Mouse (Mus musculus) gastrocnemius, adult 8-10 months (tissue): ENCODE data around the gene Tmem179. TPM values are rescaled to one million over a fixed set of nuclear protein-coding genes. Genes with fewer than 3 reads are reported as not detected.

Experiments used
- DNase-seq, 2 experiments: peaks; one replicate each; pipeline ENCODE4 v3.0.0; 2022; ENCODE audit warnings: low spot score in 2 of 2
- total RNA-seq, 4 experiments: library from RNA; stranded (reverse); gene quantifications; 2 replicates each; pipeline ENCODE4 v1.2.4; 2022

Tmem179 gene
- total RNA-seq, 4 experiments from 2014 or later = not detected

DNA sequence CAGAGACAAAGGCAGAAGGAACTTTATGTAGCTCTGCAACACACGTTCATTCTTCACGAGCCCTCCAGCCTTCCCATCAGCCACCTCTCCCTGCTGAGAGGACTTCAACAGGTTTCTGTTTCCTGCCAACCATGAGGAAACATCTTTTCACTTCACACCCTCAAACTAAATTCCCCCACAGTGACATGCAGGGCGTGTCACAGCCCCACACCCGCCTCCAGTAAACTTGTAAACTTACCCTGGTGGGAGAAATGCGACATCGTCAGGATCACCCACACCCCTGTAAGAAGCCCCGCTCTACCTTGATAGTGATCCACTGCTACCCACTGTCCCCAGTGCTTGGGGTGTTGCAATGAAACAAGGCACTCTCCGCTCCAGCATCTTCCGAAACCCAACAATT lies 21.8 kb upstream of the Tmem179 start:
- DNase-seq = no peak

DNA sequence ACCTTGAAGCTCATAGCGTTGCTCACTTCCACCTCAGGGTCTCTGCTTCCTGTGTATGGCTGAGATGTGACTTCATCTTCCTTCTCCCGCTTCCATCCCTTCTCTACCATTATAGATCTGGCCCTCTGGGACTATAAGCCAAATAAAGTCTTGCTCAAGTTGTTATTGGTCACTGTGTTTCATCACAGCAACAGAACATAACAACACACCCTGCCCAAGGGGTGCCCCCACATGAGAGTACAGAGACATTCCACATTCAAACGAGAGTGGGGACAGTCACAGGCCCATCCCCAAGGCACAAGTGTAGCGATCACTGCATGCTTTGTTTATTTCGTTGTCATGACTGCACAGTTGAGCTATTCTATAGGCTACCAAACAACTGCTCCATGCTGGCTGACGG lies 20.7 kb upstream of the Tmem179 start:
- no peak for DNase-seq

DNA sequence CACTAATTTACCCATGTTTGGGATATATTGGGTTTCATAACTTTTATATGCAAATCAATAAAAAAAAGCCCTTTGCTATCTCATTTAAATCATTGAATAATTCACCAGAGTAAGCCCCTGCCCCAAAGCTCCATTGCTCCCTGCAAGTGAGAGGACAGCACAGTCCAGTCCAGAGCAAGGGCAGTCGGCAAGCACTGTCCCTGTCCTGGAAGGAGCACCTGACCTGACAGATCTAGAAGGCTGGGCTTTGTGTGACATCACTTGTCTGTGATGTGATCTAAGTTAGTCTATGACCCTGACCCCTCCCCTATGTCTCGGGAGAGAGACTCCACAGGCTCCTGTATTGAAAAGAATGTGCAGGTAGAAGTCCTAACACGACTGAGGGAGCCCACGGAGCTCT lies 17.2 kb upstream of the Tmem179 start:
- no peak for DNase-seq

DNA sequence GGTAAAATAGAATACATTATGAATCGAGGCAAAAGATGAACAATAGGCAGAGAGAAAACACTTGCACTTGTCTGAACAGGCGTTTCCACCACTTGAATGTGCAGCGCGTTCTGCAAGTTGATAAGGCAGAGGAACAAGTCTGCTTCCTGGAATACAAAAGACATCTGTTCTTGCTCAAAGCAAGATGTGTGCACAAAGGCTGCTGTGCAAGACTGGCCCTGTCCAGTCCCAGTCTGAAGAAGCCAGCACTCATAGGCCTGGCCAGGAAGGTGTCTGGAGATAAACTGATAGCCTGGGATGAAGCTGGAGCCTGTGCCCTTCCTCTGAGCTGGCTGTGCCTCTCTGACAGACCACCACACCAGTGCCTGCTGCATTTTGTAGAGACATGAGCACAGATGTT lies 1.6 kb upstream of the Tmem179 start:
- no peak for DNase-seq

DNA sequence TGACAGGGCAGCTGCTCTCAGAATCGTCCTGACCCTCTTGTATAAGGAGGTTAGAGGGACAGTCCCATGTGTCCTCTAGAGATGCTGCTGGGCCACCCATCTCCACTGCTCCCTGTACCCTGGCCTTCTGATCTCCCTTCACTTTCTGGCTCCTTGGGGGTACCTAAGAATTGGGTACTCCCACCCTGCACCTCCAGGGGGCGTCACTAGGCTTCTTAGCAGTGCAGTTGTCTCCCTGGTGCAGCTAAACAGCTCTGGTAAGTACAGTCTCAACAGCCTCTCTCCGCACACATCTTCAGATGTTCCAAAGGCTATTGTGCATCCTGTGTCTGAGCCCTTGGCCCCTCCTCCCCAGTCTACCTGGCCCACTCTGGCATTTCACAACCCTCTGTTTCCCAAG lies 1.6 kb downstream of the Tmem179 start:
- DNase-seq = no peak

DNA sequence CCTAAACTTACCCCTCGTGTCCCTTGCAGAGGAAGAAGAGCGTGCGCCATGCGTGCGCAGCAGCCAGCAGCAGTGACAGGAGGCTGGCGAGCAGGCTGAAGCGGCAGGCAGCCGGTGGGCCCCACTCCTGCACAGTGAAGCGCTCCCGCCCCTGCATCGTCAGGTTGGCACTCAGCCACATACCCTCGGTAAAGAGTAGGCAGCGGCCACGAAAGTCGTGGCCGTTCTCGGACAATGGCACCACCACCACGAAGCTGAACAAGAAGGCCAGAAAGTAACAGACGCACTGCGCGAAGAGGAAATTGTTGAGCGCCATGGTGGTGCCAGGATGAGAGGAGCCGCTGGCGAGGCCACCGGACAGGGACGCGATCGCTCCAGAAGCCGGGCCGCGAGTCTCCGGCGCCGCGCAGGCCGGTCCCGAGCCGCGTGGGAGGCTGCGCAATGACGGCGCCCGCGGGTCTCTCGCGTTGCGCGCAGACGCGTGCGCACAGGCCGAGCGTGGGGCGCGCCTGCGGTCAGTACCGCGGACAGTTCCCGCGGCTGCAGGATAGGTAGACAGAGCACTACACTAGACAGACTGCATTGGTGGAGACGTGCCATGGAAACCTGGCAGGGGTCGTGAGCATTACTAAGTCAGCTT lies 5.7 kb downstream of the Tmem179 start:
- no peak for DNase-seq

DNA sequence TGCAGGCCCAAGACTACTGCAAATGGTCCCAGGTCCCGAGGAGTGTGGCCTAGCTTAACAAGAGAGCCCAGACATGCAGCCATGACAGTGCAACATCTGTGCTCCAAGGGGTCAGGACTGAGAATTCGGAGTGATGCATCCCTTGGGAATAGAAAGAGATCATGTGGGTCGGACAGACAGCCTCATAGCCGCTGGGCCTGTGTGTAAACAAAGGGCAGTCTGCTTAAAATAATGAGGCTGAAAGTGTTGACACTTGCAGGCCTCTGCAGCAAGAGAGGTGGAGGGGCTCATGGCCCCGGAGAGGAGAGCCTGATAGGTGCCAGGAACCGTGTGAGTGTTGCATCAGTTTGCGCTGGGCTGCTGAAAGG lies 6.2 kb downstream of the Tmem179 start:
- no peak for DNase-seq

DNA sequence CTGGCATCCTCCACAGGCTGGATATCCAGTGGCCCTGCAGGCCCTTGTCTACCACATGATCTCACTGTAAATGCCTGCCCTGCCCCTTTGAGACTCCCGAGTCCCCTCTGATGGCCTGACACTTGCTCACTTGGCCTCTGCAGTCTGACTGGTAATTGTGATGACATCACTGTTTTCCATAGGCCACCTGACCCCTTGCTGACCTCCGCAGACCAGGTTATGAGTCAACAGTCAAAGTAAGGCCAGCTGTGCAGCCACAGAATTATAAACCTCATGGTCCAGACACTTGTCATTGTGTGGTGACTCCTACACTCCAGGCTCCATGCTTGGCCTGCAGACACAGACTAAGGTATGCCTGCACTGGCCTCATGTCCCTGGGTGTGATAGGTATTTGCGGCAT lies 8.6 kb downstream of the Tmem179 start:
- DNase-seq = no peak

DNA sequence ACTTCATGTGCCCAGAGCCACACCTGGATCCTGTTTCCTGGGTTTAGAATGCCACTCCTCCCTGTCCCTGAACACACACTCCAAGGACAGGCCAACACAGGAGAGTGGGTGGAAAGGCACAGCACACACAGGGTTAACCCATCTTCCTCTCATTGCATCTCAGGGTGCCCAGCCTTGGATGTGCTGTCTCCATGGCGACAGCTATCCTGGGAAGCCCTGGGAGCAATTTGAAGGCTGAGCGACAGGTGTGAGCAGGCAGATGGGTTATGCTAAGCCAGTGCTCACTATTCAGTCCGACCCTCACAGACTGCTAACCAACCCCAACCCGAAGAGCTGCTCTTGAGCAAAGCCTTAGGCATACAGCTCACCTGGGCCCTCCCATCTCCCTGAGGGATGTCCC lies 9.3 kb downstream of the Tmem179 start:
- DNase-seq = no peak

DNA sequence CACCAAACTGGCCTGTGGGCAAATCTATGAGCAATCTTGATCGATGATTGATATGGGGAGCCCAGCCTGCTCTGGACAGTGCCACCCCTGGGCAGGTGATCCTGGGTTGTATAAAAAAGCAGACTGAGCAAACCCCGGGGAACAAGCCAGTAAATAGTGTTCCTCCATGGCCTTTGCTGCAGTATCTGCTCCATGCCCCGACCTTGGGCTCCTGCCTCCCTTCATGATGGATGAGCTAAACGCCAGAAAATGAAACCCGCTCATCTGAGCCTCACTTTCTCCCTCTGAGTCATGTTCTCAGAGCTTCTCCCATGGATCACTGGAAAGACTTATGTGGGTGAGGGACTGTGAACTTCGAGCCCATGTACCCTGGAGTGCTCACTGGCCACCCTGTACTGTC lies 10.3 kb downstream of the Tmem179 start:
- no peak for DNase-seq

DNA sequence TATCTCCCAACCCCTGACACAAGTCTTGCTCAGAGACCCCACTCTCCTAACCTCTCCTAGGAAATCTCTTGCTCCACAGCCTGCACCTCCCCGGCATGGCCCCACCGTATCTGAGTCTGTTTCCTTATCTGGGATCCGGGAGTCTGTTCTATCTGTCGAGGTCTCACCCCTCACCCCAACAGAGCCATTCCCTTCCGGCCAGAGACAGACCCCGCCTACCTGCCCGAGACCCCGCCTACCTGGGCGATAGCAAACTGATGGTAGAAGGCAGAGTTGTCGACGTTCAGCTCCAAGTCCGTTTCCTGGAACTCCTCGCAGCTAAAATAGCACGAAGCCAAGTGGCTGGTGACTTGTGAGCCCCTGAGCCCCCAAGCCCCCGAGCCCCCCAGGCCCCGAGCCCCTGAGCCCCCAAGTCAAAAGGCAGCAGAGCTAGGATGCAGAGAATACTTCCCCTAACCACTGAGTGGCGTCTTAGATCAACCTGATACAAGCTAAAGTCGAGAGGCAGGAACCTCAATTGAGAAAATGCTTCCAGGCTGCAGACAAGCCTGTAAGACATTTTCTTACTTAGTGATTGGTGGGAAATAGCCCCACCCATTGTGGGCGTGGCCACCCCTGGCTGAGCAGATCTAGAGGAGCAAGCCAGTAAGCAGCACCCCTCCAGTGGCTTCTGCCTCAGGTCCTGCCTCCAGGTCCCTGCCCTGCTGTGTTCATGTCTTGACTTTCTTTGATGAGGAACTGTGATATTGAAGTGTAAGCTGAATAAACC lies 13.4 kb downstream of the Tmem179 start:
- no peak for DNase-seq

DNA sequence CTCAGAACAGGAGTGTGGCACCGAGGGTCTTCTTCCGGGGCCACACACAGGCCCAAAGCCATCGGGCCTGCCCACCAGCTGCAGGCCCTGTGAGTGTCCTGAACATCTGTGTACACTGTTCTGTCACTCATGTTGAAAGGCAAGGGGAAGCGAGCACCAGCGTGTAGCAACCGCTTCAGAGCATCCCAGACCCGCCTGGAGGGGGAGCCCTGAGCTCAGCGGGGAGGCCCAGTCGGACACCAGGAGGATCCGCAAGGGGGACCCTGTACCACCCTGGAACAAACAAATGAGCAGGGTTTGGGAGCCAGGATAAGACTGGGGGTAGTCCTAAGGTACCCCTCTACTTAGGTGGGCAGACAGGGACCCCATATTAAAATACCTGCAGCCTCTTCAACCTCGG lies 17.9 kb downstream of the Tmem179 start:
- no peak for DNase-seq

DNA sequence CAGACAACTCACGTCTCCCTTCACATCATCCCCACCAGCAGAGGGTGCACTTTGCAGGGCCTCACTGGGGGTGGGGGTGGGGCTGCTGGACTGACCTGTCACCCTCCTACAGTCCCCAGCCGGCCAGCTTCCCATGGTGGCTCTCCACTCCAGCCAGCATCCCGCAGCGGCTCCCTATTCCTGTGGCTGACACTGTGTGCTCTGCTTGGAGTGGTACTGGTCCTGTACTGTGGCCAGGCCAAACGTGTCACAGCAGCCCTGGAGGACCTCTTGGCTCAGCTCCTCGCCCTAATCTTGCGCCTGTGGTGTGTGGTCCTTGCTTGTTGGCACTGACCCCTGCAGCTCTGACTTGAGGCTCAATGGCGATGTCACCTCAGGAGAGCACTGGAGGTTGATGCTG lies 18.8 kb downstream of the Tmem179 start:
- DNase-seq = no peak

DNA sequence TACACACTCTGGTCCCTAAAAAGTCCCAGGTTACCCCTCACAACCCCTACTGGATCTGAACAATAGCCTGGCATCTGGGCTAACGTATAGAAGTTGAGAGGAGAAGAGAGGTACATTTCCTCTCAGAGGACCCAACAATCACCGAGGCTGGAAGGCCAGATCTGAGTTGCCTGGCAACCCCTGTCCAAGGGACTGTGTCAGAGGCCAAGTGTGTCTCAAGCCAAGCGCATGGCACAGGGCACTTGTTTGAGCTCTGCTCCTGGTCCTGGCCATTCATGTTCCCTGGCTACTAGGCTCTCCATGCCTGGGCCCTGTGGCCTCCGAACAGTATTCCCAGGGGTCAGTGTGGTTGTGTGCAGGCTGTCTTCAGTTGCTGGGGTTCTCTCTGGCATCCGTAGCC lies 20.4 kb downstream of the Tmem179 start:
- no peak for DNase-seq

DNA sequence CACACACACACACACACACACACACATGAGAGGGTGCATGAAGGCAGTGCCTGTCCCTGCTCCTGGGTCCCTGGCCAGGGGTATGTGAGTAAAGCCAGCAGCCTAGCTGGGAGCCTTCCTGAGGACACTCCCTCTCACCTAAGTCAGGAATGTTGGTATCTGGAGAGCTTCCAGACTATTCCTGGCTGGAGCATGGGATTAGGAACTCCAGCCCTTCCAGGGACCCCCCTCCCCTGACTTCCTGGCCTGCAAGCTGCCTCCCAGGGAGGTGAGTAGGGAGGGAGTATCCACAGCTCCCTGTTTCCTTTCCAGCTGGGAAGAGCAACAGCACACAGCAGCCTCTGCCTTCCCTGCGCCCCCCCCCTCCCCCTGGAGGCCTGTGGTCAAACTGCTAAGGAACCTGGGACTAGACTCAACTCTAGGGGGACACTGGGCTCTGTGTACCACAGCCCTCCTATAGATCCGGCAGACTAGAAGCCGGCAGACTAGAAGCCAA lies 26.1 kb downstream of the Tmem179 start:
- DNase-seq = peak in 1 of 2 experiments; percentile 19

DNA sequence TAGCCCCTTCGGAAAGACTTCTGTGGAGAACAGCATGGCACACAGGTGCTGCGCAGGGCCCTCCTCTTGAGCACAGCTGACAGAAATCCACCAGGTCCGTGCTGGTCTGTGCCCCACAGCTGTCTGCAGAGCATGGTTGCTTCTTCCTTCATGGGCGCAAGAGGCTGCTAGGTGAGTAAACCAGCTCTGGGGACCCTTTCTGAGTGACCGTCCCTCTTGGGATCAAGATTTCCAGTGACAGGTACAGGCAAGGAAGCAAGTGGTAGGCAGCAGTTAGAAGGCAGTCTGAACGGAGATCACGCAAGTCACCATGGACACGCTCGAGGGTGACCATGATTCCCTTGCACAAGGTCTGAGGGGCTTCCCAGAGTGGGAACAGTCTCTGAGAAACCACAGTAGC lies 27.0 kb downstream of the Tmem179 start:
- no peak for DNase-seq

DNA sequence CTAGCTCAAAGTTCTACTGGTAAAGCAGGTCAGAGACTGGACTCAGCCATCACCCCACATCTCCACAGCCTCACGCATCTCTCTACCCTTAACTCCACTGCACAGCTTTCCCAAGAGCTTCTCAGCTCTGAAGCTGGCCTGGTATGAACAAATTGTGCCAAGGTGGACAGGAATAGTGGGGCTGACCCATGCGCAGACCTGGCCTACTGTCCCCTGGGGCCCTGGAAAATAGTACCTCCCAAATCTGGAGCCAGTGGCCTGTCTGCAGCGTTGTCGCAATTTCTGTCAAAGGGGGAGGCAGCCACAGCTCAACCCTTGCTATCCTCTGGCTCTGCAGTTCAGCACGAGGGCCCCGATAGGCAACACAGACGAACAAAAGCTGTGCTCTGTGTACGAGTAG lies 27.4 kb downstream of the Tmem179 start, which contains the start of gene A530016L24Rik:
Gene A530016L24Rik, plus strand, starts transcription at position 315 of the 400 bp plus-strand sequence.
- no peak for DNase-seq

DNA sequence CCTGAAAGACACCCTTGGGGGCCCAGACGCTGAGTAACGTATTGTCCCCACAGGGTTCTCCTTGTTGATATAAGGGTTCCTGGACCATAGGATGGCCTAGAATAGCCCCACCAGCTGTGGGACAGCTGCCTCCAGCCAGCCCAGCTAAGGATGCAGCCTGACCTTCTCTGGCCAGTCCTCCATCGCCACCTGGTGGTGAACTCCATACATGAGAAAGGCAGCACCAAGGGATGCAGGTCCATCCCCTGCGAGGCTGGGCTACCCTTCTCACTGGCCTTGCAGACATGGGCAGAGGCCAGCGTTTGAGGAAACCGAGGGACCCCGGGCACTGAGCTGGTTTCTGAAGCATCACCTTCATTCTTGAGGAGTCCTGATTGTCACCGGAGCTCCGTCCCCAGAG lies 42.8 kb downstream of the Tmem179 start:
- peak; percentile 70 to 71 for DNase-seq

DNA sequence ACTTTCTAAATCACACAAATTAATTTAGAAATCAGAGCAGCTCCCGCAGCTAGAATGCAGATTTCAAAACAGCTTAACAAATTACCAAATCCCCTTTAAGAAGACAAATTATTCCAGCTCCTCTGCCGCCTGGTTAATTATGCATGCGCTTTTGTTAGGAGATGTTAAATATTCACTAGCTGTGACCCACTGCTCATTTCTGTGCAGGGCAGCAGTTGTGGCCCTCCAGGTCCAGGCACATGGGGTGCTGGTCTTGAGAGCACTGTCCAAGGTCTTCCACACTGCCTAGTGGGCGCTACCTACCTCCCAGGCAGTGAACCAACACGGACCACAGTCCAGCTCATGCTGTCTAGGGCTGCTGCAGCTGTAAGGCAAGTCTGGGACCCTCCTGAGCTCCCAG lies 46.3 kb downstream of the Tmem179 start:
- no peak for DNase-seq

DNA sequence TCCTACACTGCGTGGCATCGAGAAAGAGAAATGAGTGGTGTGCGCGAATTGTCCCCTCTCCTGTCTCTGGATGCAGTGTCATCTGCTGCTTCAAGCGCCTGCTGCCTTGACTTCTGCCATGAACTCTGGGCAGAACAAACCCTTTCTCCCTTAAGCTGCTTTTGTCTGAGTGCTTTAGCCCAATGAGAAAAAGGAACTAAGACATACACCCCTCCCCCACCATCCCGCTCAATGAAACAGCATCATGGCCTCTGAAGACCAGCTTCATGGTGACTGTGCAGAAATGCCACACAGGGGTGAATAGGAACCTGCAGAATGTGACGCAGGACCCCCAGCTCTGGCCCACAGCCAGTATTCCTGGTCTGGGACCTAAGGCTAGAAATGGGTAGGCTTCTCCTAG lies 47.2 kb downstream of the Tmem179 start:
- no peak for DNase-seq

DNA sequence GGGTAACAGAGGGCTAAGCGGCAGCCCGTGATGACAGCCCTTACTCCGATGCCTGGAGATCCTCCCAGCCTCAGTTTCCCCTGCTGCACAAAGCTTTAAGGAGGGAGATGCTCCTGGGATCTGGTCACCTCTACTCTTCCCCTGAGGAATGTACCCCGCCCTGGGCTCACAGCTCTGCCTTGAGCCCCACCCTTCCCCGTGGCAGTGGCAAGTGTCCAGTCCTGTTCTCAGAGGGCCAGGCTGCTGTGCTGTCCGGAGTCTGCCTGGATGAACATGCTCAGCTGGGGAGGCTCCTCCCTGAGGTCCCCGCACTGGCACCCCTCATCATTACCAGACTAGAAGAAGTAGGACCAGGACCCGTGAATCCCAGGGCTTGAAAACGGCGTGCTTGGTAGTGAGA lies 49.2 kb downstream of the Tmem179 start:
- no peak for DNase-seq

DNA sequence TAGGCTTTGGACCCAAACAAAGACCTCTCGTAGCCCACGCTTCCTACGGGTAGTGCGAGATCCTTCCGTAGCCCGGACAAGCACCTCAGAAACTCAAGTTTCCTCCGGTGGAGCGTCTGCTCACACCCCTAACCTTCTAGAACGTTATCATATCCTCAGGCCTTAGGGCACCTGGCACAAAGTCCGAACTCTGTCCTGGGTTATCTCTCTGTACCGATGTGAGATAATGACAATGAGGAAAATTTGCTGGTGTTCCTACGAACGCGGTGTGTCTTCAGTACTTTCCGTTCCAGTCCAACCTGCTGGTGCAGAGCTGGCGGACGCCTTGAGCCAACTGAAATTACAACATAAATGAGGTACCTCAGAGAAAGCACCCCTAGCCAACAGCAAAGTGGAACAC lies 50.6 kb downstream of the Tmem179 start:
- no peak for DNase-seq

DNA sequence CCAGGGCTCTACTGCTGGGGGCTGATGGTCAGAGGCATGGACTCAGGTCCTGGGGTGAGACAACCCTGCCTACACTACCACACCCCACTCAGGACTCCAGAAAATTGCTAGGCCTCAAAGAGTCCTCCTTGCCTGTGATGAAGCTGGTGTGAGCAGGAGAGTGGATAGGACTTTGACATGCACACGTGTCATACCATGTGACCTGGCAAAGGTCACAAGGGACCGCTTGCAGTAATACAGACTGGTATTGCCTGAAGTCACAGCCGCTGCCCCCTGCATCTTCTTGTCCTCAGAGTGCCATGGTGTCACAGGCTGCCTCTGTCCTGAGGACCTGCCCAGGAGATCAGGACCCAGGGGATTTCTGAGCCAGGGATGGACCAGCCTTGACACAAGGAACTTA lies 52.0 kb downstream of the Tmem179 start:
- DNase-seq = no peak
